In the genomic region with DNA sequence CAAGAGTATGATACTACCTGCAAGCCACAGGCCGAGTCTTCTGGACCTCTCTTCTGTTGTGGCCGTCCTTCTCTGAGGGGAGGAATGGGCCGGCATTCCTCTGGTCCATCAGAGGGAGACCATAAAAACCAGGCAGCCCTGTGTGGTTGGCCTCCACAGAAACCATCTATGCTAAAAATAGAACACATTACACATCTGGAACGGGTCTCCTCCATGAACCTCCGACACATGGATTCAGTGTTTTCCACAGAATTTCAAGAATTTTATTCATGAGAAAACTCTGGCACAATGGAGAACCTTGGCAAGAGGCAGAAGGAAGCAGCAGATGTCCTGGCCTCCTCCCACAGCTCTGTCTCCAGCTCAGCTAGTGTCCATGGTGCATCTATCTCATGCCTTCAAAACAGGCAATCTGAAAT, we compare ENCODE assay signal across 15 mouse cellular contexts.
DNase-seq lines count a peak whose midpoint lies in the region; ATAC-seq and TF ChIP-seq lines count a peak whose summit lies in the region.
"Had no signal": no experiment of that assay in that cellular context is flagged by ENCODE, and none has a peak within 500 bp of the region (broad histone marks: within the 10 kb centered on the region; RNA-seq: fewer than 3 reads in every experiment).

No protein-coding gene starts in this region.

- H3K4me2 ChIP-seq in limb, embryonic 12.5 days, result no peak overlapping the region
- no peak overlapping the region for H3K4me2 ChIP-seq in limb, embryonic 15.5 days
- H3K4me2 ChIP-seq: heart, embryonic 11.5 days; hindbrain, embryonic 14.5 days; midbrain, embryonic 13.5 days had no signal

- intact Hi-C loops in gastrocnemius, postnatal 14 days (cut with DNase I; ENCODE audit: low total_unique reads), result no loop called here
- intact Hi-C loops in gastrocnemius, adult 2 months (cut with DNase I), result no loop called here

- H3K4me1 ChIP-seq in limb, embryonic 12.5 days (replicated peaks), result peaks cover 69% of the 10 kb centered on the region
- peaks cover 48% of the 10 kb centered on the region for H3K4me1 ChIP-seq in limb, embryonic 10.5 days
- H3K4me1 ChIP-seq in limb, embryonic 15.5 days, result peaks cover 67% of the 10 kb centered on the region

- no peaks in the 10 kb centered on the region for H3K36me3 ChIP-seq in limb, embryonic 12.5 days
- no peaks in the 10 kb centered on the region for H3K36me3 ChIP-seq in limb, embryonic 10.5 days
- no peaks in the 10 kb centered on the region for H3K36me3 ChIP-seq in limb, embryonic 15.5 days
- H3K36me3 ChIP-seq: midbrain, embryonic 13.5 days had no signal

- TF ChIP-seq CTCF in gastrocnemius, adult 2 months (IDR thresholded peaks at IDR 0.05), result no peak

- peak; percentile 39 for DNase-seq in gastrocnemius, postnatal 14 days
- no peak for DNase-seq in gastrocnemius, adult 2 months
- DNase-seq in limb, embryonic 10.5 days (ENCODE audit: low spot score), result no peak
- DNase-seq in cerebellum, adult 8-10 months, result peak; percentile 52
- no peak for DNase-seq in right cerebral cortex, postnatal 4 days
- DNase-seq in thymus, adult 18-20 months, result no peak
- DNase-seq: kidney, postnatal 25 days; liver, postnatal 0 days; thymus, adult 2 months had no signal

- H3K9ac ChIP-seq in limb, embryonic 12.5 days (replicated peaks), result no peak overlapping the region
- H3K9ac ChIP-seq in limb, embryonic 15.5 days, result no peak overlapping the region
- H3K9ac ChIP-seq: hindbrain, embryonic 14.5 days; liver, postnatal 0 days; midbrain, embryonic 13.5 days had no signal

- no peak for ATAC-seq in limb, embryonic 12.5 days (ENCODE audit: insufficient number of reproducible peaks, insufficient read depth, low FRiP score, low TSS enrichment, low read depth)
- peak; percentile 50; the same call in 1 of the 2 replicates for ATAC-seq in limb, embryonic 15.5 days (ENCODE audit: insufficient number of reproducible peaks, low FRiP score, low TSS enrichment, low read depth)
- ATAC-seq: forebrain, embryonic 16.5 days; liver, postnatal 0 days had no signal

- H3K4me3 ChIP-seq in gastrocnemius, adult 2 months, result no peak overlapping the region
- H3K4me3 ChIP-seq in limb, embryonic 12.5 days (replicated peaks), result no peak overlapping the region
- no peak overlapping the region for H3K4me3 ChIP-seq in limb, embryonic 10.5 days
- no peak overlapping the region for H3K4me3 ChIP-seq in limb, embryonic 15.5 days
- H3K4me3 ChIP-seq: midbrain, embryonic 13.5 days had no signal

- no peaks in the 10 kb centered on the region for H3K9me3 ChIP-seq in limb, embryonic 12.5 days
- H3K9me3 ChIP-seq in limb, embryonic 10.5 days (replicated peaks), result no peaks in the 10 kb centered on the region
- no peaks in the 10 kb centered on the region for H3K9me3 ChIP-seq in limb, embryonic 15.5 days
- H3K9me3 ChIP-seq: midbrain, embryonic 13.5 days had no signal

- no peaks in the 10 kb centered on the region; the same call in 1 of the 2 replicates for H3K27me3 ChIP-seq in limb, embryonic 12.5 days
- H3K27me3 ChIP-seq in limb, embryonic 10.5 days (ENCODE audit: low read depth, poor library complexity, severe bottlenecking), result no peaks in the 10 kb centered on the region
- no peaks in the 10 kb centered on the region for H3K27me3 ChIP-seq in limb, embryonic 15.5 days

- WGBS in limb, embryonic 12.5 days, result 29% methylated on average over 5 of the region's 5 CpGs
- 69% methylated on average over 5 of the region's 5 CpGs for WGBS in limb, embryonic 10.5 days
- WGBS in limb, embryonic 15.5 days, result 25% methylated on average over 5 of the region's 5 CpGs

- no peak overlapping the region for H3K27ac ChIP-seq in gastrocnemius, adult 2 months
- H3K27ac ChIP-seq in limb, embryonic 12.5 days, result peak overlapping the region; percentile 68
- H3K27ac ChIP-seq in limb, embryonic 10.5 days, result no peak overlapping the region
- peak overlapping the region; percentile 70 for H3K27ac ChIP-seq in limb, embryonic 15.5 days
- H3K27ac ChIP-seq: hindbrain, embryonic 14.5 days; midbrain, embryonic 13.5 days had no signal

Comparison
In these comparisons a context has a peak if more than half of its experiments do, and no peak if none do; other contexts are left out.
1. DNase-seq: peak in gastrocnemius, postnatal 14 days (single experiment) and cerebellum, adult 8-10 months (single experiment); none in gastrocnemius, adult 2 months (single experiment), limb, embryonic 10.5 days (single experiment), right cerebral cortex, postnatal 4 days (single experiment) and thymus, adult 18-20 months (0 of 2).
2. H3K27ac ChIP-seq: peak in limb, embryonic 12.5 days (single experiment) and limb, embryonic 15.5 days (single experiment); none in gastrocnemius, adult 2 months (single experiment) and limb, embryonic 10.5 days (single experiment).